Mouse (Mus musculus): ENCODE measurements at regions not wholly inside any gene's neighbourhood (a gene's known extent, or its start where the extent isn't known, plus 50 kb on each side); places are given as distances from the start of the nearest gene placed in this dataset.

DNA sequence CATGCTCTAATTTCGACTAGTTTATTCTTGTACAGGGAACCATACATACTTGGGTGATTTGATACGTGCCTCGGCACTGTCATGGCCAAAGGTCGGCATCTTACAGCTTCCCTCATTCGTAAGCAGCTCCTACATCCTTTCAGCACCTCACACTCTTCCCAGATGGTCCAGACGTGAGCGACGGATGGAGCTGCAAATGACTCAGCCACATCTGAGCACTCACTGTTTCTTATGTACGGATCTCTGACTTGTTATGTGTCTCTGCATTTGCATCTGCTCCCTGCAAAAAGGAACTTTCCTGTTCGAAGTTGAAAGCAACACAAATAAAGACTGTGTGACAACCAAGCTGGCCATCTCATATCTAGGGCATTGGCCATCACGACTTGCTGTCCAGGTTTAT lies 402.5 kb downstream of the Rergl start:
- no peak for DNase-seq
- intact Hi-C loops (cut with DNase I), result no loop called here

DNA sequence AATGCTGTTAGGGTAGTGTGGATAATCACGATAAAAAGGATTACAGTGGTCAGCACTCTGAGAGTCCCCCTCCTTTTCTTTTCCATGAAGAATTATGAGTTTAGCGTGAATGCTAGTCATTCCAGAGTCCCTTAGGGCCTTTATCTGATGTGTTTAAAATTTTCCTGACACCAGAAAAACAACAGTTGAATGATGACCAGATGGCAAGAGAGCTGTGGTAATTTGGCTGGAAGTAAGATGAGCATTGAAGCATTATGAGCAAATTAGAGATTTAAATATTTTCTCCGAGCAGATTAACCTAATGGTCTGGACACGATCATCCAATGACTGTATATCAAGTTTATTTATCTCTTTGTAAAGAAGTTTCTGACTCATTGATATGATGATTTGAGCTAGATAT lies 417.1 kb upstream of the Igbp1b start:
- intact Hi-C loops (cut with DNase I), result no loop called here
- no peak for DNase-seq

DNA sequence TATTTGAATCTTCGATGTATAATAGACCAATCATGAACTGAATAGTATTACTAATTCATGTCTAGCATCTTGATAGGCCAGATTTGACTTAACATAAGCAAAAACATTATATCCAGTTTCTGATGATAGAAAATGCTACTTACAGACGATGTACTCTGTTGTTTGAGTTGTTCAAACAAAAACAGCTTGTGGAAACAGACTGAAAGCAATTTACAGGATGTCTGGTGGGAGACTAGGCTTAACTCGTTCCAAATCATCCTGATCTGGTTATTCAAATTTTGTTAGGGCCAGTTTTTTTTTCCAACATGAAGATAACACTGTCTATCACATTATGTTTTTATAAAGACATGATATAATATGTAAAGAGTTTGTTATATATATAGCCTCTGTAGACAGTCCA lies 369.4 kb upstream of the Igbp1b start:
- DNase-seq, result no peak
- intact Hi-C loops (cut with DNase I), result no loop called here

DNA sequence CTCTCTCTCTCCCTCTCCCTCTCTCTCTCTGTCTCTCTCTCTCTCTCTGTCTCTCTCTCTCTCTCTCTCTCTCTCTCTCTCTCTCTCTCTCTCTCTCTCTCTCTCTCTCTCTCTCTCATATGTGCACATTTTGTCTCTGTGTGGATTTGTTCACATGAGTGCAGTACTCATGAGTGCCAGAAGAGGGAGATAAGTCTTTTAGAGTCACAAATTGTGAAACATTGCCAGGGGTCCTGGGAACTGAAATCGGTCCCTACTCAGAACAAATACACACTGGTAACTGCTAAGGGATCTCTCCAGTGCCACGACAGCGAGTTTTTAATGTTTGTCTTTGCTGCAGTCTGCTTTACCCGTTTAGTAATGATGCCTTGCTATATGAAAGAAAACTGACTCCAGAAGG lies 356.2 kb upstream of the Igbp1b start:
- intact Hi-C loops (cut with DNase I), result no loop called here
- no peak for DNase-seq

DNA sequence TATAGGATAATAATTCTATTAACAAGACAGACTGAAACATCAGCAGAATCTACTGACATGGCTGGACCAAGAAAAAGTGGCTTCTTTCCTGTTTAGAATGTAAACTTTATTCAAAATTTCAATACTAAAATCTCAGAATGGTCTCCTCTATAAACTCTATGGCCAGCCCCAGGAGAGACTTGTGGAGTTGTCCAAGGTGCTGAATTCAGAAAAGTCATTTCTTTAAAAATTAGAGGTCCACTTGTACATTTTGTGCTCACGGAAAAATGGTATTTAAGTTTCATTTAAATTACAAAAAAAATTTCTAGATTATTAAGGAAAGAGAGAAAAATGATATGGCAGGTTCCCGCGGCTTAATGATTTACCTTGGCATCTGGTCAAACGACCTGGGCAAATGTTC lies 352.2 kb upstream of the Igbp1b start:
- intact Hi-C loops (cut with DNase I), result no loop called here
- DNase-seq, result no peak

Data from heart, postnatal 10 days (tissue).